Mouse (Mus musculus) gonadal fat pad, adult 2 months (tissue): ENCODE results near the gene Rbm38. TPM values are rescaled to one million over a fixed set of nuclear protein-coding genes. Genes with fewer than 3 reads are reported as not detected.

Experiments
- DNase-seq: peaks from one replicate; pipeline ENCODE4 v3.0.0-alpha.2; 2012; ENCODE audit warnings: low read depth
- polyA plus RNA-seq: library from polyadenylated mRNA; depleted of rRNA; stranded (reverse); fragments of >200 nt; gene quantifications from 2 replicates; pipeline ENCODE4 v1.2.3, GENCODE M21; 2012; rRNA removed

Rbm38 gene
- polyA plus RNA-seq, 1 experiment: 56.0 TPM

GRCm38 (mm10) chr2:173058263-173058662 is 38.0 kb downstream of the Rbm38 start:
- DNase-seq: no peak

GRCm38 (mm10) chr2:173060450-173060849 is 40.2 kb downstream of the Rbm38 start:
- no peak for DNase-seq

GRCm38 (mm10) chr2:173061443-173062351 is 41.4 kb downstream of the Rbm38 start:
- DNase-seq: no peak

GRCm38 (mm10) chr2:173063219-173063618 is 42.9 kb downstream of the Rbm38 start:
- DNase-seq: no peak

GRCm38 (mm10) chr2:173064864-173065263 is 44.6 kb downstream of the Rbm38 start:
- no peak for DNase-seq

GRCm38 (mm10) chr2:173072948-173073347 is 52.6 kb downstream of the Rbm38 start:
- DNase-seq: no peak

GRCm38 (mm10) chr2:173073666-173074065 is 53.4 kb downstream of the Rbm38 start:
- DNase-seq: no peak

GRCm38 (mm10) chr2:173076921-173077320 is 56.6 kb downstream of the Rbm38 start:
- no peak for DNase-seq

- DNase-seq: no peak
These were observed 59.7 kb downstream of the Rbm38 start for GRCm38 (mm10) chr2:173079766-173080549.

- no peak for DNase-seq
These were observed 60.5 kb downstream of the Rbm38 start for GRCm38 (mm10) chr2:173080785-173081241.

- DNase-seq: no peak
These were observed 62.4 kb downstream of the Rbm38 start for GRCm38 (mm10) chr2:173082706-173083105.

GRCm38 (mm10) chr2:173083106-173083505 is 62.8 kb downstream of the Rbm38 start:
- no peak for DNase-seq

- no peak for DNase-seq
These were observed 63.6 kb downstream of the Rbm38 start for GRCm38 (mm10) chr2:173083712-173084475.

Other genes starting within 250 kb of the Rbm38 start
- 31.1 and 34.4 TPM in 2 replicates for gene Bmp7, start 80.2 kb upstream of the Rbm38 start, polyA plus RNA-seq
- gene Spo11, start 42.8 kb upstream of the Rbm38 start, polyA plus RNA-seq: 2.6 and 6.2 TPM in 2 replicates
- 58.5 and 62.3 TPM in 2 replicates for gene Rae1, start 20.4 kb upstream of the Rbm38 start, polyA plus RNA-seq
- 0.20 and 0.31 TPM in 2 replicates for gene Ctcfl, start 99.0 kb downstream of the Rbm38 start, polyA plus RNA-seq
- 97.4 and 257 TPM in 2 replicates for gene Pck1, start 132.6 kb downstream of the Rbm38 start, polyA plus RNA-seq
- 2.7 and 3.3 TPM in 2 replicates for gene Zbp1, start 198.4 kb downstream of the Rbm38 start, polyA plus RNA-seq